Comparison of ENCODE assay signal across 12 mouse cellular contexts in the genomic region with DNA sequence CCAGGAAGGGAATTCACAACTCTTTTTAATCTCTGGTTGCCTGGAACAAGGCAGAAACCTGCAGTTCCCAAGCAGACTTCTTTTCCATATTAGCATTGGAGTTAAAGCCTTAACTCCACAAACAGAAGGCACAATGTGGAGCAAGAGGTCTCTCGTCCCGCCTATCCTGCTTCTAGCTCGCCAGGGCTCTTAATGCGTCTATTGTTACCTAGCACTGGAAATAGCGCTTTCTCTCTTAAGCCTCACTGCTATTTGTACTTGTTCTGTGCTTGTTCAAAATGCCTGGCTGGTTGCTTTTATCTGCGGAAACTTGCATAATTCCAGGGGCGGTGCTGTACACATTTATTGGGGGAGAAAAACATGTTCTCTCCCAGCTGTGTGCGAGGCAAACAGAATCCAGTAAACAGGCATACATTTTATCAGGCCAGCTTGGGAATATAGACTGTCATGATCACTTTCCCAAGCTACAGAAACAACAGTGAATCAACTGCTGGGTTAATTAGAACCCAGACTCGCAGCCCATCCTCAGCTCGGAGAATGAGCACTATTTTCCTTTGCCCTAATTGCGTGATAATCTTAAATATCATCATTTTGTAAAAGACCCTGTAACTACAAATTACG. TPM values are rescaled to one million over a fixed set of nuclear protein-coding genes. Genes with fewer than 3 reads are reported as not detected.
DNase-seq lines count a peak whose midpoint lies in the region; ATAC-seq and TF ChIP-seq lines count a peak whose summit lies in the region.
"Had no signal": no experiment of that assay in that cellular context is flagged by ENCODE, and none has a peak within 500 bp of the region (broad histone marks: within the 10 kb centered on the region; RNA-seq: fewer than 3 reads in every experiment).

No protein-coding gene starts in this region.

- peak overlapping the region; percentile 21 for H3K4me2 ChIP-seq in hindbrain, embryonic 15.5 days

- no peak for ATAC-seq in hindbrain, embryonic 15.5 days (ENCODE audit: low FRiP score, low read depth)

- no peak overlapping the region for H3K9ac ChIP-seq in hindbrain, embryonic 15.5 days

- no peak overlapping the region for H3K4me3 ChIP-seq in lung, adult 2 months (replicated peaks; ENCODE audit: extremely low read depth, low read depth, low read length)
- peak overlapping the region; percentile 21; the same call in 1 of the 2 replicates for H3K4me3 ChIP-seq in forebrain, embryonic 10.5 days
- no peak overlapping the region for H3K4me3 ChIP-seq in hindbrain, embryonic 15.5 days
- H3K4me3 ChIP-seq: limb, embryonic 10.5 days had no signal

- WGBS in lung, adult 2 months = 58% methylated on average over 12 of the region's 12 CpGs
- 24% methylated on average over 12 of the region's 12 CpGs for WGBS in forebrain, embryonic 10.5 days
- WGBS in hindbrain, embryonic 15.5 days = 37% methylated on average over 12 of the region's 12 CpGs

- H3K9me3 ChIP-seq in forebrain, embryonic 10.5 days = no peaks in the 10 kb centered on the region
- no peaks in the 10 kb centered on the region for H3K9me3 ChIP-seq in hindbrain, embryonic 15.5 days
- H3K9me3 ChIP-seq: limb, embryonic 10.5 days had no signal

- H3K27me3 ChIP-seq in forebrain, embryonic 10.5 days (ENCODE audit: poor library complexity, severe bottlenecking) = no peaks in the 10 kb centered on the region
- H3K27me3 ChIP-seq in hindbrain, embryonic 15.5 days = no peaks in the 10 kb centered on the region

- no peak for TF ChIP-seq POLR2A in lung, adult 2 months (IDR thresholded peaks at IDR 0.05; ENCODE audit: borderline replicate concordance, extremely low read depth, low read depth, low read length)

- H3K36me3 ChIP-seq in forebrain, embryonic 10.5 days (replicated peaks) = no peaks in the 10 kb centered on the region
- H3K36me3 ChIP-seq in hindbrain, embryonic 15.5 days = no peaks in the 10 kb centered on the region
- H3K36me3 ChIP-seq: limb, embryonic 10.5 days had no signal

- no peak for TF ChIP-seq CTCF in lung, adult 2 months (IDR thresholded peaks at IDR 0.05; ENCODE audit: insufficient read depth, low read length)

- no peaks in the 10 kb centered on the region for H3K4me1 ChIP-seq in lung, adult 2 months (ENCODE audit: control insufficient read depth, insufficient read depth, low read length)
- H3K4me1 ChIP-seq in forebrain, embryonic 10.5 days = peaks cover 31% of the 10 kb centered on the region
- 0 out of 2 replicates have a peak, but pooled peaks cover 6% of the 10 kb centered on the region for H3K4me1 ChIP-seq in hindbrain, embryonic 15.5 days (replicated peaks)
- H3K4me1 ChIP-seq: limb, embryonic 10.5 days had no signal

- peak overlapping the region; percentile 81 for H3K27ac ChIP-seq in forebrain, embryonic 10.5 days
- no peak overlapping the region for H3K27ac ChIP-seq in hindbrain, embryonic 15.5 days (replicated peaks)
- H3K27ac ChIP-seq: limb, embryonic 10.5 days; macrophage had no signal

- peak; percentile 7 for DNase-seq in lung, postnatal 25 days (ENCODE audit: low spot score)
- DNase-seq in lung, adult 2 months = no peak
- DNase-seq in forebrain, embryonic 10.5 days (ENCODE audit: extremely low spot score, low spot score) = peak; percentile 36
- peak; percentile 27 for DNase-seq in retina, embryonic 14.5 days (ENCODE audit: low spot score)
- DNase-seq in kidney, postnatal 4 days = no peak
- DNase-seq in left cerebral cortex, adult 11 months (ENCODE audit: low spot score) = no peak
- DNase-seq: cerebellum, adult 11 months; kidney, postnatal 36 days had no signal

RNA-seq across cellular contexts. Expression of a gene that starts 41.2 kb away (rescaled TPM):
- polyA plus RNA-seq in lung, adult 2 months (2012; rRNA removed) = 0.32 and 2.5 TPM in 2 replicates
- 0.20 and 0.22 TPM in 2 replicates for polyA plus RNA-seq in forebrain, embryonic 10.5 days (2016; fragmentation: Nextera tagmentation; extraction: Ambion mirVana)
- polyA plus RNA-seq in hindbrain, embryonic 15.5 days (2015; fragmentation: Nextera tagmentation; extraction: Ambion mirVana) = 0.21 and 0.25 TPM in 2 replicates
- polyA plus RNA-seq: macrophage; spleen, adult 2 months had no signal

RNA-seq across cellular contexts. Expression of a gene that starts 50.4 kb away (rescaled TPM):
- polyA plus RNA-seq in lung, adult 2 months (2012; rRNA removed) = 36.7 and 45.3 TPM in 2 replicates
- polyA plus RNA-seq in forebrain, embryonic 10.5 days (2016; fragmentation: Nextera tagmentation; extraction: Ambion mirVana) = 14.4 and 15.9 TPM in 2 replicates
- 4.3 and 5.9 TPM in 2 replicates for polyA plus RNA-seq in hindbrain, embryonic 15.5 days (2015; fragmentation: Nextera tagmentation; extraction: Ambion mirVana)

Comparison
In these comparisons a context has a peak if more than half of its experiments do, and no peak if none do; other contexts are left out.
1. DNase-seq: peak in lung, postnatal 25 days (single experiment), forebrain, embryonic 10.5 days (single experiment) and retina, embryonic 14.5 days (single experiment); none in lung, adult 2 months (single experiment), kidney, postnatal 4 days (0 of 2) and left cerebral cortex, adult 11 months (single experiment).